Mouse (Mus musculus) thymus, adult 2 months (tissue): ENCODE data around the gene Prdm12.

Experiments used
- CTCF ChIP-seq: fragments of 200-500 bp; IDR thresholded peaks from 2 replicates; pipeline ENCODE4 v1.5.1; 2012; ENCODE audit warnings: mild to moderate bottlenecking, control low read depth, low read length, moderate library complexity, borderline replicate concordance; ENCODE audit not compliant: control insufficient read depth, poor library complexity, insufficient read depth; ENCODE audit errors: extremely low read depth
- POLR2A ChIP-seq: fragments of 200-500 bp; IDR thresholded peaks from 2 replicates; pipeline ENCODE4 v1.6.1; 2012; ENCODE audit warnings: mild to moderate bottlenecking, low read length, control low read depth, moderate library complexity; ENCODE audit not compliant: control insufficient read depth, poor library complexity, insufficient read depth; ENCODE audit errors: extremely low read depth

DNA sequence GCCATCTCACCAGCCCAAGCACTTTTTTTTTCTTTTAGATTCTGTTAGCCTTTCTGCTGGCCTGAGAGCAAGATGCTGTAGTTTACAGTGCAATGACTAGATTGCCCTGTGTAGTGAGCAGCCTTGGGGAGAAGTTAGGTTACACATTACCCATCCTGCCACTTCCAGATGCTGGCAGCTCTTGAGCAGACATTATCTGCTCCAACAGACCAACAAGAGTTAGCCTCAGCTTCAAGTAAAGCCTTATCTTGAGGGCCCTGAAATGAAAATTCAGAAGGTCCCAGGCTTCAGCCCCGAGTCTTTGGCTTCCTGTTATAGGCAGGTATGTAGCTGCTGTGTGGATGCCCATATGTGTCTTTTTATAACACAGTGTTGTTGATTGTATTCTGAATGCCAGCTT, 32.3 kb upstream of the Prdm12 start:
- TF ChIP-seq POLR2A, result no peak
- no peak for TF ChIP-seq CTCF
